Mouse (Mus musculus): ENCODE measurements around the gene Ptgr2. TPM values are rescaled to one million over a fixed set of nuclear protein-coding genes. Genes with fewer than 3 reads are reported as not detected.
"Not testable (repeated sequence)": the region's sequence is repeated elsewhere in the genome, so short reads cannot be mapped to it uniquely, and the experiment has no call there.

The Ptgr2 gene
- total RNA-seq, 2 experiments from 2014 or later = 50.8 to 58.1 TPM

DNA sequence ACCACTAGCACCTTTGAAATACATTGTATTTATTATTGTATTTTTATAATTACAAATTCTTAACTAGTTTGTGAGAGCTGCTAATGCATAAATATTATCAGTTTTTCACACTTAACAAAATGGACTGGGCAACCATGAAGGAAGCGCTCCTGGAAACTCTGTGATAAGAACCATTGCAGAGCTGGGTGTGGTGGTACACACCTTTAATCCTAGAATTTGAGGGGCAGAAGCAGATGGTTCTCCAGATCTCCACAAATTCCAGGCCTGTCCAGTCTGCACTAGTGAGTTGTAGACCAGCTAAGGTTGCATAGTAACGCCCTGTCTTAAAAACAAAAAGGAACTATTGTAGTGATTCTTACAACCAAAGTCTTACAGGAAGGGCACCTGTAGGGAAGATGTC, 14.2 kb downstream of the Ptgr2 start:
- no peak for DNase-seq (ENCODE audit: low spot score in 2 of 2)

DNA sequence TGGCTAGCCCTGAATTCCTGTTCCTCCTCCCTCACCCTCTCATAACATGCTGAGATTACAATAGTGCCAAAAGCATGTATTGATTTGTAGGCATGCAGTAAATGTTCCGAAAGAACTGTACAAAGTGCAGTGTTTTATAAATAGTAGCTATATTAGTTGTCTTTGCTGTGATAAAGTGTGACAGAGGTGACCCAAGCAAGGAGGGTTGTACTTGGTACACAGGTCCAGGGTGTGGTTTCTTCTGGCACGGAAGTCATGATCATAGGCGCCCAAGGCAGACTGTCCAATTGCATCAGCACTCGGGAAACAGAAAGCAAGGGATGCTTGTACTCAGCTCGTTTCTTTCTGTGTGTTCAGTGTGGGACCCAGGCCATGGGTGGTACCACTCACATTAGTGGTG, 19.1 kb downstream of the Ptgr2 start:
- no peak for DNase-seq (ENCODE audit: low spot score in 2 of 2)

DNA sequence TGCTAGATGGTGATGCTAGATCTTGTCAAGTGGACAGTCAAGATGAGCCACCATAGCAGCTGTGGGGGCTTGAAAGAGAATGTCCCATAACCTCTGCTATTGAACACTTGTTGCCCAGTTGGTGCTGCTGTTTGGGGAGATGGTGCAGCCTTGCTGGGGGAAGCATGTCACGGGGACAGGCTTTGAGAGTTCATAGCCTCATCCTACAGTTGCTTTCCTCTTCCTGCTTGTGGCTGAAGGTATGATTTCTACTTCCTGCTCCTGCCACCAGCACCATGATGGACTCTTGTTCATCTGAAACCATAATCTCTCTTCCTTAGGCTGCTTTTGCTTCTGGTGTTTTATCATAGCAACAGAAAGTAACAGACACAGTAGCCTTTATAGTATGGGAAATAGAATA, 19.5 kb downstream of the Ptgr2 start:
- DNase-seq (ENCODE audit: low spot score in 2 of 2) = no peak

GRCm38 (mm10) chr12:84311306-84311705, 26.3 kb downstream of the Ptgr2 start:
- no peak for DNase-seq (ENCODE audit: low spot score in 2 of 2)

- no peak for DNase-seq (ENCODE audit: low spot score in 2 of 2)
These were observed 31.0 kb downstream of the Ptgr2 start for GRCm38 (mm10) chr12:84316006-84316405.

GRCm38 (mm10) chr12:84316721-84317621, 31.9 kb downstream of the Ptgr2 start, which contains the start of gene Zfp410:
Gene Zfp410 (plus strand): TSS chr12:84316852.
- DNase-seq (ENCODE audit: low spot score in 2 of 2) = peak; percentile 64 to 86

DNA sequence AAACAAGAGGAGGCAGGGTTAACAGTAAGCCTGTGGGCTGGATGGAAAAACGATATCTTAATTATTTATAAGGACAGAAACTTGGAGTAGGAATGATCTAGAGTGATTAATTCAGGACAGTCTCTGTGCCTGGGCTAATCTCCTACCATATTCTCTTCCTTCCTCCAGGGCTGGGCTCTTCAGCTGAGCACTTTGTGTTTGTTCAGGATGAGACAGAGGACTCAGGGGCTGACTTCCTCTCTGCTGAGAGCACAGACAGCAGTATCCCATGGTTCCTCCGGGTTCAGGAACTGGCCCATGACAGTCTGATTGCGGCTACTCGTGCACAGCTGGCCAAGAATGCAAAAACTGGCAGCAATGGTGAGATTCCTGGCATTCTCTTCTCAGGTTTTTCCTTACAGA, 42.1 kb downstream of the Ptgr2 start:
- no peak for DNase-seq (ENCODE audit: low spot score in 2 of 2)

DNA sequence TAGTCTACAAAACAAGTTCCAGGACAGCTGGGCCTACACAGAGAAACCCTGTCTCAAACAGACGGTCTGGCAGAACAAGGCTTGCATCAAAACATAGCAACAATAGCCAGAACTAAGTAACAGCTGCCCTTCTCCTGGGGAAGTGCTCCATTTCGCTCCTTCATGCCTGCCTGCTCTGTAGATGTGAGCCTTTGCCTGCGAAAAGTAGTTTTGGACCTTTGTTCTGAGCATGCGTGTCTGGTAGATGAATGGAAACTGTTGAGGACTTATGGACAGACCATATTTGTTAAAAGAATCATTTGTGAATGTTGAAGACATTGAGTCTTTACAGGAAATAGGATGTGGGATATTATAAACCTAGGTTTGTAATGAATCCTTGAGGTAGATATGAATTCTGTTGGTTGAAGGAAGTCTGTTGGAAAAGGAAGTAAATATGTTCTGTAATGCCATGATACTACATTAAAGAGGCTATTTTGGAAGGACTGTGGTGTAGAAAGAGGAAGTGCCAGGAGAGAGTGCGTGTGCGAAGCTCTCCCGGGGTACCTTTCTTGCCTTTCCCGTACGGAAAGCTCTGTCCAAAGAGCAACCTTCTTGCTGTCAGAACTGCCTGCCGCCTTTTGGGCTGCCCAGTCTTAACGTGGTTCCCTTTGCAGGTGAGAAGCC, 52.1 kb downstream of the Ptgr2 start:
- no peak for DNase-seq (ENCODE audit: low spot score in 2 of 2)

- no peak for DNase-seq (ENCODE audit: low spot score in 2 of 2)
These were observed 62.2 kb downstream of the Ptgr2 start for GRCm38 (mm10) chr12:84347192-84347591.

GRCm38 (mm10) chr12:84358699-84359098, 73.7 kb downstream of the Ptgr2 start:
- DNase-seq (ENCODE audit: low spot score in 2 of 2) = not testable (repeated sequence)

GRCm38 (mm10) chr12:84361555-84362489, 76.8 kb downstream of the Ptgr2 start, which contains the start of the genes Coq6 and Fam161b:
Gene Coq6 (plus strand): TSS chr12:84361657.
Gene Fam161b (minus strand): TSS chr12:84361833.
- peak; percentile 88 to 96 for DNase-seq (ENCODE audit: low spot score in 2 of 2)

GRCm38 (mm10) chr12:84362872-84363271, 77.8 kb downstream of the Ptgr2 start:
- DNase-seq (ENCODE audit: low spot score in 2 of 2) = no peak

- DNase-seq (ENCODE audit: low spot score in 2 of 2) = no peak
These were observed 79.3 kb downstream of the Ptgr2 start for GRCm38 (mm10) chr12:84364291-84364690.

- DNase-seq (ENCODE audit: low spot score in 2 of 2) = no peak
These were observed 80.1 kb downstream of the Ptgr2 start for GRCm38 (mm10) chr12:84365137-84365536.

Other genes with a start within 250 kb of the Ptgr2 start
- under 1 TPM; 0.32 to 0.93 TPM for gene Acot4, start 246.9 kb upstream of the Ptgr2 start, total RNA-seq (2021)
- not detected for gene Gm49366, start 246.3 kb upstream of the Ptgr2 start, total RNA-seq (2021)
- not detected for gene Acot3, start 233.1 kb upstream of the Ptgr2 start, total RNA-seq (2021)
- gene Acot5, start 215.9 kb upstream of the Ptgr2 start, total RNA-seq (2021) = under 1 TPM; 0.21 to 0.34 TPM
- gene Acot6, start 184.6 kb upstream of the Ptgr2 start, total RNA-seq (2021) = 1 to 10 TPM; 3.2 to 4.3 TPM
- 10 to 100 TPM; 10.2 to 14.8 TPM for gene Dnal1, start 170.9 kb upstream of the Ptgr2 start, total RNA-seq (2021)
- under 1 TPM; 0.54 to 0.81 TPM for gene Pnma1, start 136.7 kb upstream of the Ptgr2 start, total RNA-seq (2021)
- 10 to 100 TPM; 22.0 to 23.3 TPM for gene Elmsan1, start 66.4 kb upstream of the Ptgr2 start, total RNA-seq (2021)
- gene Zfp410, start 31.6 kb downstream of the Ptgr2 start, total RNA-seq (2021) = 10 to 100 TPM; 31.4 to 37.3 TPM
- gene Coq6, start 76.4 kb downstream of the Ptgr2 start, total RNA-seq (2021) = 10 to 100 TPM; 35.5 to 35.7 TPM
- 1 to 10 TPM in 1 of 2 experiments, under 1 TPM in 1; 0.96 to 1.4 TPM for gene Fam161b, start 76.6 kb downstream of the Ptgr2 start, total RNA-seq (2021)
- 10 to 100 TPM in 1 of 2 experiments, 1 to 10 TPM in 1; 9.9 to 10.9 TPM for gene Entpd5, start 123.8 kb downstream of the Ptgr2 start, total RNA-seq (2021)
- gene Bbof1, start 123.8 kb downstream of the Ptgr2 start, total RNA-seq (2021) = 1 to 10 TPM in 1 of 2 experiments, under 1 TPM in 1; 0.54 to 1.1 TPM
- gene Rnf113a2, start 132.0 kb downstream of the Ptgr2 start, total RNA-seq (2021) = 1 to 10 TPM; 8.5 to 8.7 TPM
- 10 to 100 TPM; 32.7 to 34.6 TPM for gene Aldh6a1, start 165.8 kb downstream of the Ptgr2 start, total RNA-seq (2021)
- gene Lin52, start 166.2 kb downstream of the Ptgr2 start, total RNA-seq (2021) = 1 to 10 TPM; 6.1 to 6.7 TPM